Mouse (Mus musculus) spleen, adult 2 months (tissue): ENCODE data around the gene Immp2l.

Experiments used
- CTCF ChIP-seq: fragments of 200-500 bp; IDR thresholded peaks from 2 replicates; pipeline ENCODE4 v1.5.1; 2011; ENCODE audit warnings: mild to moderate bottlenecking, inconsistent platforms; ENCODE audit not compliant: insufficient read depth, insufficient read length, insufficient replicate concordance; ENCODE audit errors: extremely low read depth
- POLR2A ChIP-seq: fragments of 200-500 bp; IDR thresholded peaks from 2 replicates; pipeline ENCODE4 v1.6.1; 2011; ENCODE audit warnings: low read depth, low read length, inconsistent platforms

- TF ChIP-seq POLR2A (no peak), CTCF (no peak)
These were observed 920.3 kb downstream of the Immp2l start for GRCm38 (mm10) chr12:41944079-41944672.
